Mouse (Mus musculus): ENCODE measurements around the gene Fam189a1.

Gene Fam189a1

DNA sequence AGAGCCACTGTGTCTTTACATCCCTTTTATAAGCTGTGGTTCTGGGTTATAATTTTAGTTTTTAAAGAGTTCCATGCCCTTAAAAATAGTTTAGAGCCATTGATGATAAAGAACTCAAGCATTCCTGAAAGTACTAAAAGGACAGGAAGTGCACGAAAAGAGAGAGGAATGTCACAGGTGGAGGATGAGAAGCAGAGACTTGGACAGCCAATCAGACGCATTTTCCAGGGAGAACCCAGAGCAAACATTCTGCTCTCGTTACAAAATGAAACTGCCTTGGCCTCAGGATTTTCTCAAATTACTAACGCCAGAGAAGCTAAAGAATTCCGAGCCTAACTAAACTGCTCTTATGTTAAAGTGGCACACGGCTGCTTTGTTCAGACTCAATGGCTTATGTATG, 197.3 kb downstream of the Fam189a1 start:
- DNase-seq (ENCODE audit: extremely low spot score, low read depth, low spot score) = no peak

DNA sequence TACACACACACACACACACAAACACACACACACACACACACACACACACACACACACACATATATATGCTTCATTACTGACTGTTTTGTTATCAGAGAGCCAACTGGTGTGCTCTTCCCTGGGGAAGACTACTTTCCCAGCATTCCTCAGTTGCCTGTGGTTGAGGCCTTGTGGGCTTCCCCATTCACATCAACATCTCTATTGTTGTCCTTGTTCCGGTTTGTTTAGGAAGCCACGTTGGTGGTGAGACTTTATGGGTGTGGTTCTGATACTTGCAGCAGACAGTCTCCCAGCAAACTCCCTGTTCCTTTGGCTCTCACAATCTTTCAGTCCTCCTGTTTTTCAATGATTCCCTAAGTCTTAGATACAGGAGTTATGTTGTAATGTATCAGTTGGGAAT, 204.2 kb downstream of the Fam189a1 start:
- DNase-seq (ENCODE audit: extremely low spot score, low read depth, low spot score) = no peak

DNA sequence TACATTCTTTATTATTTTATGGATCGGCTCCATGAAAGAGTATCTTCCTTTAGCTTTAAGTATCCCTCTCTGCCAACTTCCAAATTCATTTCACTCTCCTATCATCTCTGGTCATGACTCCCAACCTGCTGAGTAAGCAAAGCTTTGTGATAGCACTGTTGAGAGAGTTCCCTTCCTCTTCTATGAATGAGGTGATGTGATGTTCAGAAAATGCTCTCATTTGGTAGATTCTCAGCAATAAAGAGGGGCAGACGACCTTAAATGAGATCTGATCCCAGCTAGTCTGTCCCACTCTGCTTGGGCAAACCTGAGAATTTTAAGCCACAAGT, 205.6 kb downstream of the Fam189a1 start:
- DNase-seq (ENCODE audit: extremely low spot score, low read depth, low spot score) = no peak

DNA sequence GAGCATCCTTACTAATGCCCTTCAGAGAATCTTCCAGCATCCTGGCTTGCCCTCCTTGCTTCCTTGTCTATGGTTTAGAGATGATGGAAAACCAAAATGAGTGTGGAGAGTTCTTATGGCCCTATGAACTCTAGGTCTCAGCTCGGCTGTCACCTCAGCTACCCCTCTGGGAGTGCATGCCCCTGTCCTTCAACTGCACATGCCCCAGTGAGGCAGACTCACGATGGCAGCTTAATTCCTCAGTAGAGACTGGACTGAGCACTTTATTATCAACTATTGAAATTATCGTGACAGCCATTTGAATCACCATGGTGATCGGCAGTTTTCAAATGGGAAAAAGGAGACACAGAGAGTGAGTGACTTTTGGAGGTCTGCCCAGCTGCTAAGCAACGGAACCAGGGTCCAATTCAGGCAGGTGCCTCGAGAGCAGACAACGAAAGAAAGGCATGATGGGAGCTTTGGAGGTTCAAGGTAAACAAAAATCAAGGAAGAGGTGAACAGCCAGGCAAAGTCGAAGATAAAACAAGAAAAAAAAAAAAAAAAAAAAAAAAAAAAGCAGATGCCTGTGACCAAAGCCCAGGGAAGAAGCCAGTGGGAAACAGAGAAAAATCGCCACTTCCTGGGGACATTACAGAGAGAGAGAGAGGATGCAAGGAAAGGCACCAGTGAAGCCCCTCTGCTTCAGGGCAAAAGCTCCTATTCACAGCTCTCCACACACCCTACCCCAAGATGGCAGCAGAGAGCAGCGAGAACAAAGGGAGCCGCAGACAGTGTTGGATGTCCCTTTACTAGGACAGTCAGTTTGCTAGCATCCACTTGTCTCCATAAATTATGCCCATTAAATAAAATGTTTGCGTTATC, 206.2 kb downstream of the Fam189a1 start:
- no peak for DNase-seq (ENCODE audit: extremely low spot score, low read depth, low spot score)

DNA sequence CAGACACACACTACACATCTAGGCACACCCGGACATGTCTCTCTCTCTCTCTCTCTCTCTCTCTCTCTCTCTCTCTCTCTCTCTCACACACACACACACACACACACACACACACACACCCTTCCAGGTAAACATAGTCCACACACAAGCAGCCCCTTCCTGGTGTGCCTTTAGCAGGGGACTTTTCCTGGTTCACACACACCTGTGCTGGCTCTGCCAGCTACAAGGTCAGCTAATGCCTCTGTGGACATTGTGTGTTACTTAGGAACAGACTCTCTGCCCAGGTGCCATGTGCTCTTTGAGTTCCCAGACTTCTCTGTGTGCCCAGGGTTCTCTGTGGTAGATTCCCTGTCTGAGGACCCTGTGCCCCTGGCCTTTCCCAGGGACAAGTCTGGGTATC, 206.9 kb downstream of the Fam189a1 start:
- DNase-seq (ENCODE audit: extremely low spot score, low read depth, low spot score) = no peak

DNA sequence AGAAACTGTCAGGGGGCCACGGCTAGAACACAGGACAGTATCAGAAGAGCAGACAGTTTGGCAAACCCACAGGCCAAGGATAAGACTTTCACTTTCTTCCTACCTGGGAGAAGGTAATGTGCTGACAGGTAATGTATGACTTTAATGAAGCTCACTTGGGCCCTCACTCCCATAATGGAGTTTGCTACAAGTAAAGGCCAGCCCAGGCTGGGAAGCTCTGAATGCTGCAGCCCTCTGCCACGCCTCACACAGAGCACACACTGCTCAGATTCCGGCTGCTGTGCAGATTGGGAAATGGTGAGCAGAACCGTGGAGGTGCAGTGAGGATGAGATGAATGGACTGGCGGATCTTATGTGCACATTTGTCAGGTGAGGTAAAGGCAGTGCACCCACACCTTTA, 211.7 kb downstream of the Fam189a1 start:
- no peak for DNase-seq (ENCODE audit: extremely low spot score, low read depth, low spot score)

DNA sequence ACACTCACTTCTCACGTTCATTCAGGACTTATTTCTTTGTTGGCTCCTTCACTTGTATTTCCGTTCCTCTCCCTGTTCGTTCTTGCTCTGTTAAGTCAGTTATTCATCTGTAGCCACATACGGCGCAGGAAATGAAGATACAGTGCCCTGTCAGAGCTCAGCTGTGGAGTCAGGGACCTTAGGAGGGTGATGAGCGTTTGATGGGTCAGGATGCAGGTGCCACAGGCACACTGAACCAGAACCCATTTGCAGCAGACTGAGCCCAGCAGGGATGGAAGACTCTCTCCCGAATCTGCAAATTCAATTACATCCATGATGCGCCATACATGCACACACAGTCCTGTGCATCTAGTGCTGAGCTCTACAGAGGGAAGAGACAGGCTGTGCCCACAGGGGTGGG, 212.2 kb downstream of the Fam189a1 start:
- no peak for DNase-seq (ENCODE audit: extremely low spot score, low read depth, low spot score)

DNA sequence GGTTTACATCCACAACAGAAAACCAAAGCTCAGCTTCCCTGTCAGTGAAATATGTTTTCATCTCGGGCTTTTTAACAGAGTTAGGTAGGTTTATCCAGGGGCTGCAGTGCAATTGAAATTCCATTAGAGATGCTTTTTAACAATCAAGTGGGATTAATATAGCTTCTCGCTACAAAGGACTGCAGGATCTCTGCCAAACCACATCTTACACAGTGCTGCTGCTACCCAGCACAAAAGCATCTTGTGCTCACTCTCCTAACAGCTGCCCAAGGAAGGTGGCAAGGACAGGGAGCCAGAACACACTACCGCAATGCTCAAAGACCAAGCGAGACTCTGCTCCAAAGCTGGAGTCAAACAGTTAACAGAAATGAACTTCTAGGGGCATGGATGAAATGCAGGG, 219.4 kb downstream of the Fam189a1 start:
- no peak for DNase-seq (ENCODE audit: extremely low spot score, low read depth, low spot score)

DNA sequence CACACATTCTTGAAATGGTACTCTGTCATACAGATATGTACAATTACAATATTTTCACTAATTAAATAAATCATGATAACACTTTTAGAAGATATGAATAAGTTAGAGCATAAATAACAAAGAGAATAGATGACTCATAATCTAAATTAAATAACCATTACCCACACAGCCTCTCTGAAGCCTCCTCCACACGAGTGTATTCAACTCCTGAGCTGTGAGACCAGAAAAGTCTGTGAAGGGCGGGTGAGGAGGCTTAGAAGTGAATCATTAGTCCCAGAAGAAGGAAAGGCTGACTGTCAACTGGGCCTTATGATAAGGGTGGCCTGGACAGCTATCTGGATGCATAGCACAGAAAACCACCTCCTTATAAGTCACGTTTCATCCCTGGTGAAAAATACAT, 222.3 kb downstream of the Fam189a1 start:
- DNase-seq (ENCODE audit: extremely low spot score, low read depth, low spot score) = no peak

DNA sequence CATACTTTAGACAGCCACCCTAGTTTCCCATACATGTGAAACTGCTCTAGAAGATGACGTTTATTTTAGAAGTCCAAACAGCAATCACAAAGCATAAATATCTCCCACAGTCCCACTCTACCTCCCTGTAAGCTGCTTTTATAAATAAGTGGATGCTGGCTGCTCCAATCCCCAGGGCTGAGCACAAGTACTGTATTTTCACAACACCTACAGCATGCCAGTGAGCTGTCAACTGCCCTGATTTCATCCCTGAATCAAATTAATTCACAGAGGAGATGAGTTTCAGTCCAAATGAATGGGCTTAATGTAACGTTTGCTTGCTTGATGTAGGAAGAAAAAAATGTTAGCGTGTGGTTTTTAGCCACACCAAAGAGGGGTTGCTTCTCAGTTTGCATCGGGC, 225.4 kb downstream of the Fam189a1 start:
- DNase-seq (ENCODE audit: extremely low spot score, low read depth, low spot score) = no peak

DNA sequence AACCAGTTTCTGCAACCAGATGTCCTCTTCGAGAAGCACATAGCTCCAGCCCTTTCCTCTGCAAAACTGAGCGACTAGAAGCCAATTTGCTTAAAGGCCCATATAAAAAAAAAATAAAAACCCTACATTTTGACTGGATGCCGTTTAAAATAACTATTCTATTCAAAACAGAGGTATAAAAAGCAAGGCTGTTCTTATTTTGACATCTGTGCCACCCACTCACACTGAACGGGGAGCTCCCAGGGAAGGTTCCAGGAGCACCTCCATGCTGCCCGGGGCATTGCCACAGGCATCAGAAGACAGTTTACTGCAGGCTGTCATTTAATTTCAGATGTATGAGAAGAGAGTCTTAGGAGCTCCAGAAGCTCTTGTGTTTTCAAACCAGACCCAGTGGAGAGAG, 232.5 kb downstream of the Fam189a1 start:
- DNase-seq (ENCODE audit: extremely low spot score, low read depth, low spot score) = no peak

DNA sequence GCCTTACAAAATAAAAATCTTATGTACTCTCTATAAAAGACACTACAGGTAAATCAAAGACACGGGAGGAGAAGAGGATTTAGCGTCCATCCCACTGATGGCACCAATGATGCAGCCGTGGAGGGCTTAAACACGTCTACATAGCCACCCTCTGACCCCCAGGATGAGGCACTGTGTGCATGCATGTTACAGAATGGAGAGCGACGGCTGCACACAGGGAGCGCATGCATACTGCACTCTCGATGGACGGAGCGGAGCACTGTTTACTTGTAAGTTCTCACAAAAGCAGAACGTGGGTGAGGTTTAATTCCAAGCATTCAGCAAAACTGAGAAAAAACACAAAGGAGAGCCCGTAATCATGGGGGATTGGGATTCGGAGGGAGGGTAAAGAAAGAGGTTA, 235.2 kb downstream of the Fam189a1 start:
- no peak for DNase-seq (ENCODE audit: extremely low spot score, low read depth, low spot score)

DNA sequence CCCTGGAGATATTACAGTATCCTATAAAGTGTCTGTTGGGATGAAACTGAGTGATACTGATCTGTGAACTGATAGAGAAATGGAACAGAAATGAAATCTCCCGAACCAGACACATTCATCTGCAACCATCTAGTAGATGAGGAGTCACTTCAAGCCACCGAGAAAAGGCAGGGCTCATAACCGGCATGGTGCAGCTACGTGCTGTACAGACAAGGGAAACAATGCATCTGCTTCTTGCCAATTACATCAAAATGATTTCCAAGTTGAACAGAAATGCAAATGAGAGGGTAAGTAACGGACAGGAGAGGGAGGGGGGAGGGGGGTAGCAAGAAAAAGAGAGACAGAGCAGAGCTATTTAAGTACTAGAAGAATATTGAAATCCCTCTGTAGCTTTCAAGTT, 235.6 kb downstream of the Fam189a1 start:
- DNase-seq (ENCODE audit: extremely low spot score, low read depth, low spot score) = no peak

DNA sequence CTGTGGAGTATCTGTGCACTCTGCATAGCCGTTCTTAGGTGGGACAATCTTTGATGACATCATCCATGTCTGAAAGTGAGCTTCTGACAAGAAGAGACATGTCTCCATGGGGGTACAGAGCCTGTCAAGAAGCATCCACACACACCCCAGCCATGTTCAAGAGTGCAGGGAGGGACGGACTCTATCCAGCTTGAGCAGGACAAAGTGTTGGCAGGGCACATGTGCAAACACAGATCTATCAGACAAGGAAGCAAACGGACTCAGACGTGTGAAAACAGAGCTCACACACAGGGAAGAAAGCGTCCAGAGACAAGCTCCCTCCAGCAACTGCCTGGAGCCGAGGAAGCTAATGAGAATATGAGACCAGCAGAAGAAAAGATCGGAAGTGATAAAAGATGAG, 239.7 kb downstream of the Fam189a1 start:
- DNase-seq (ENCODE audit: extremely low spot score, low read depth, low spot score) = no peak

DNA sequence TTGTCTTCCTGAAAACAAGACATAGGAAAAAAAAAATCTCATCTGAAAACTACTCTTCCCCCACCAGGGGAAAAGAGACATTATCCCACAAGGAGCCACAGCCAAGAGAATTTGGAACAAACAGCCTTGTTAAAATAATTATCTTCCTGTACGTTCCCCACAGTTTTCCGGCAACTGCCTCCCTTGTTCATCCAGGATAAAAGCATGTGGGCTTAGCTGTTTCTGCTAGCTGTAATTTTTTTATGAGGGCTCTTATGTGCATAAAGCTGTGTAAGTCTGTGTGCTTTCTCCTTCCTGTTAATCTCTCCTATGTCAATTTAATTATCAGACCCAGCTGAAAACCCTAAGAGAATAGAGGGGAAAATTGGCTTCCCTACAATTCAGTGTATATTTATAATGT, 241.2 kb downstream of the Fam189a1 start:
- DNase-seq (ENCODE audit: extremely low spot score, low read depth, low spot score) = no peak

DNA sequence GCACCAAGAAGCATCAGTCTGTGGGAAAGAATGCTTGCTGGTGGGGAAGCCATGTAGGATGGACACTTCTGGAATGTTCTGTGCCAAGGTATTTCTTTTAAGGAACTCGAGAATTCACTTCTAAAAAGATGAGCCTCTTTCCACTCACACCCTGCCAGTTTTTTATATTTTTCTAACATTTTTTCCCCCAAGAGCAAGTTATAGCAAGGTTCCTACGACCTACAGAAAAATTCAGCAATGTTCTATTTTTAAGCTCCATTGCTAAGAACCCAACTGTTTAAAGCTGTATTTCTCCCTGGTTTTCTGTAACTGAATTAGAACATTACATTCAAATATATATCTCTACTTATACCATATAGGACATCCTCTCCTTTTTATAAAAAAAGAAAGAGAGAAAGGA, 244.4 kb downstream of the Fam189a1 start:
- no peak for DNase-seq (ENCODE audit: extremely low spot score, low read depth, low spot score)

DNA sequence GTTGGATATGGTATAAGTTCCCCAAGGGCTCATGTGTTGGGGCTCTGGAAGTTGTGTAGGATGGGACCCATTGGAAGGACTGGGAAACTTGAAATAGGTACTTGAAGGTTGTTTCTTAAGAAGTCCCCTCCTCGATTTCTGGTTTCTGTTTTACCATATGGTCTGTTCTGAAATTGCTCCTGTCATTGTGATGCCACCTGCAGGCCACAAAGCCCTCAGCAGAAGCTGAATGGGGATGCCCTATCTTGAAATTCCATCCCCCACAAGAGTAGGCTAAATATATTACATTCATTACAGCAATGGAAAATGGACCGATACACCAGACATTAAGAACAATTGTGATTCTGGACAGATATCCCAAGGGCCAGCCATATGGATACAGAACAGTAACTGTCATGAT, 246.2 kb downstream of the Fam189a1 start:
- DNase-seq (ENCODE audit: extremely low spot score, low read depth, low spot score) = no peak

DNA sequence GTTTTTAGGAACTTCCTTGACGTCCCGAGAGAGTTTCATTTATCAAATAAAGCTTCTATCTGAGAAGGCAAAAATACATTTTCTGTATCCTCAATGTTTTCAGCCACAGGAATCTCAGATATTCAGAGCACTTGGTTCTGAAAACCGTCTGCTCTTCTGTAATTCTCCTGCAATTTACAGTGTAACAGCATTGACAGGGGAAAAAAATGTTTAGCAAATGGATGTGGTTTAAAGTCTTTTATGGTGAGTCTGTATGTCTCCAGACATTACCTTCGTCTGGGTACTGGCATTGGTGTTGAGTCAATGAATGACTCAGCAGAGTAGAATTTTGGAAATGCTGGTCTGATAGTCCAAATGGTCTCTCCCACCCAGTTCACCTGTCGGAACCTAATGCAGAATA, 249.4 kb downstream of the Fam189a1 start:
- DNase-seq (ENCODE audit: extremely low spot score, low read depth, low spot score) = no peak

DNA sequence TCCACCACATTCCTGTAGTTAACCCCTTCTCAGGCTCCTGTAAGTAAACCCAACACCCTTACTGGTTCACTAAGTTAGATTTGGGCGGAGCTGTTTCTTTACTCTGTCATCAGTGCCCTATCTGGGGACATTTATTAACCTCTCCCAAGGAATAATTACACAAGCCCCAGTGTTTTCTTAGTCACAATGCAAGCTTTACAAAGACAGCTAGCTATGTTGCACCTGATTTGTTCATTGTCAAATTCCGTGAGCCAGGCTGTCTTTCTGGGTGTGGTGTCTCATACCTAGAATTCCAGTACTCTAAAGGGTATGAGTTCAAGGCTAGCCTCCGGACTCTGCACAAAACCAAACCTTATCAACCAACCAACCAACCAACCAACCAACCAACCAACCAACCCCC, 250.9 kb downstream of the Fam189a1 start:
- no peak for DNase-seq (ENCODE audit: extremely low spot score, low read depth, low spot score)

DNA sequence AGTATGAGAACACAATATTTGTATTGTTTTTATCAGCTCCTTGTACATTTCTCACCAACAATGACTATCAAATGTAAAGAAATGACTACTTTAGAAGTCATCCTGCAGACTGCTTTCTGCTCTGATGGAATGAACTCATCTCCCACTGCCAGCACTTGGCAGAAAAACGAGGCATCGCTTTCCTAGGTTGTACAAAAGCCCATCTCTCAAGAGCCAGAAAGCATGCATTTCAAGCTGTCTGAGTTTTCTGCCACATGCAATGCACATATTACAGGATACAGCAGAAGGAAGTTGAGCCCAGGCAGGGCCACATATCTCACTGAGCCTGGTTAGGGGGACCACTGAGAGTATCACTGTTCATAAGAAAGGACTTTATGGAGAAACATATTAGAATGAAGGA, 256.1 kb downstream of the Fam189a1 start:
- no peak for DNase-seq (ENCODE audit: extremely low spot score, low read depth, low spot score)

DNA sequence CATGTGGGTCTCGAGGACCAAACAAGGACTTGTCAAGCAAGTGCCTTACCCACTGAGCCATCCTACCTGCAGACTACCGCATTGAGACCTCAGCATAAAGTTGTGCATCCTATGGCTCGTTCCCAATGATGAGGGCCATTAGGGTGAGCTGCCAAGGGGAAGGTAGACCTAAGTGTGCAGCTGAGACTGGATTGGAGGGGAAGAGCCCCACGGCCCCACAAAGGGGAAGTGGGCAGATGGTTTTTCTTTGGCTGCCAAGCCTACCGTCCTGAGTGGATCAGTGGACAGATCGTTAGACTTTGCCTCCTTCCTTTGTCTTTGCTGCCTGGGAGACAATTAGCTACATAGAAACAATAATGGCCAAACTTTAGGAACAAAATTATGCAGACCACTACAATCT, 259.8 kb downstream of the Fam189a1 start:
- DNase-seq (ENCODE audit: extremely low spot score, low read depth, low spot score) = no peak

DNA sequence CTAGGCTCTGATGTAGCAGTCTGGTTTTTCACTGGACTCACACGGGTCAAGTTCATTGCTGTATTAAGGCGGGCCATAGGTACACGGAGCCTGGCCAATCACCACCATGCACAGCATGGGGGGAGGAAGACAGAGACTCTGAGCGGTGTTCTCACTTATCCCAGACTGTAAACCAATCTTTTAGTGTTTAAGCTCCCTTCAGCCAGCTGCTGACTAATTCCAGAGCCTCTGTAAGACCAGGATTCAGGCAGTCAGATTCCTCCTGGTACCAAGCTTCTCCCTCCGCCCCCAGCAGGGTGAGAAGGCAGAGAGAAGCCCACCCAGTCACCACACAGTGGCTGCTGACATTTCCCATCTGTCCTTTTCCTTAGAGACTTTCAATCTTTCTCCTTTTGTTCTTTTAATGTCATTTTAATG, 260.7 kb downstream of the Fam189a1 start:
- no peak for DNase-seq (ENCODE audit: extremely low spot score, low read depth, low spot score)

DNA sequence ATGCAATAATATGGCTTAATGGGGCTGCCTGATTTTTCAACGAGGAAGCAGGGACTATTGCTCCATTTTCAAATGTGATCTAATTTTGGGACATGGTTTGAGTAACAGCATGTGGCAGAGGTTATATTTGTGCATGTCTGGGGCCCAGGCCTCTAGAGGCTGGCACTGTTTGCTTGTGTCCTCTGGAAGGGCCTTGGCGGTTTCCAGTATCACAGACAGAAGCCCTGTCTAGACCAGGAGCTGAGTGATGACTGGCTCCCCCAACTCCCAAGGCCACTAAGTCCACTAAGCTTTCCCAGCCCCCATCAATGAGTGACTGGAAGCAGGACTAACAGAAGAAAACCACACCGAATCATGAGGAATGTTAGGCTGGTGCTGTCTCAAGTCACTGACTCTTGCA, 265.2 kb downstream of the Fam189a1 start:
- no peak for DNase-seq (ENCODE audit: extremely low spot score, low read depth, low spot score)

Data from hindlimb bud, embryonic 11.5 days (tissue).